Mouse (Mus musculus): Measurements from ENCODE around the gene Gm20388. TPM values are rescaled to one million over a fixed set of nuclear protein-coding genes. Genes with fewer than 3 reads are reported as not detected.
"Not testable (repeated sequence)": the region's sequence is repeated elsewhere in the genome, so short reads cannot be mapped to it uniquely, and the experiment has no call there.

Gene Gm20388
- polyA plus RNA-seq, 1 experiment from 2014 or later: not detected

DNA sequence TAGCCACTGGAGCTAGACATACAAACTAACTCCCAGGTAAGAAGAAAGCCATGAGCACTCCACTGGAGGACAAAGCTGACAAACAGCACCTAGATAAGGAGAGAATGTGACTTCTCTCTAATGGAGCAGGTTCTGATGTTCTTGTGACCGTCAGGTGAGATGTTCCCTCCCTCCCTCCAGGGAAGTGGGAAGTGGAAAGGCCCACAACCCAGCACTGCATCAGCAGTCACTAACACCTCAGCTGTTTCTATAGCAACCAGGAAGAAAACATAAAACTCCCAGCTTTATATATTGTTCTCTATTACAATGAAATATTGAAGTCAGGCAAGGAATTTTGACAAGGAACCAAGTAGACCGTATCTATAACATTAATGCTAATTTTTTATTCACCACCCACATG lies 3109.4 kb downstream of the Gm20388 start:
- Histone ChIP-seq H3K27me3 (ENCODE audit: control insufficient read depth, insufficient read depth, low read depth, low read length) (no peaks in the 10 kb centered on the region), H3K9ac (ENCODE audit: low read length) (no peak overlapping the region), H3K9me3 (ENCODE audit: control insufficient read depth, low read length) (no peaks in the 10 kb centered on the region), H3K27ac (ENCODE audit: low read length) (no peak overlapping the region), H3K36me3 (ENCODE audit: control insufficient read depth, insufficient read depth, low read length) (no peaks in the 10 kb centered on the region), H3K4me3 (ENCODE audit: low read length) (no peak overlapping the region), H3K4me1 (replicated peaks; ENCODE audit: control insufficient read depth, insufficient read depth, low read length) (peaks cover 11% of the 10 kb centered on the region), H3K4me2 (ENCODE audit: low read depth, low read length) (no peak overlapping the region)
- WGBS: 55% methylated on average over 2 of the region's 2 CpGs
- ATAC-seq (ENCODE audit: low read depth): no peak

DNA sequence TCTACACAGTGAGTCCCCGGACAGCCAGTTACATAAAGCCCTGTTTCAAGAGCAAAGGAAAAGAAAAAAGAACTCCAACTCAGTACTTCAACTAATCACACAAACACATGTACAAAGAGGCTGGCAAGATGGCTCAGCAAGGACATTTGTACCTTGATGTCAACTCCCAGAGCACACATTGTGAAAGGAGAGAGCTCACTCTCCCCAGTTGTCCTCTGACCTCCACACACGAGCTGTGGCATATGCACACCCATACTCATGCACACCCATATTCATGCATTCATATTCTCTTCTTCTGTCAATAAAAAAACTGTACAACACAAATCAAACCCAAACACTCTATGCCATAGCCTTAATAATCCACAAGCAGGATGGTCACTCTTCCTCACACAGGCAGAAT lies 3110.2 kb downstream of the Gm20388 start:
- 62% methylated on average over 2 of the region's 2 CpGs for WGBS
- no peak overlapping the region for H3K4me3 ChIP-seq (ENCODE audit: low read length)
- H3K27me3 ChIP-seq (ENCODE audit: control insufficient read depth, insufficient read depth, low read depth, low read length): no peaks in the 10 kb centered on the region
- no peaks in the 10 kb centered on the region for H3K36me3 ChIP-seq (ENCODE audit: control insufficient read depth, insufficient read depth, low read length)
- H3K4me1 ChIP-seq (replicated peaks; ENCODE audit: control insufficient read depth, insufficient read depth, low read length): peaks cover 9% of the 10 kb centered on the region
- no peak overlapping the region for H3K4me2 ChIP-seq (ENCODE audit: low read depth, low read length)
- H3K27ac ChIP-seq (ENCODE audit: low read length): 0 out of 2 replicates have a peak overlapping the region, but pooled peaks have one; percentile 10
- H3K9ac ChIP-seq (ENCODE audit: low read length): no peak overlapping the region
- ATAC-seq (ENCODE audit: low read depth): no peak
- no peaks in the 10 kb centered on the region for H3K9me3 ChIP-seq (ENCODE audit: control insufficient read depth, low read length)

GRCm38 (mm10) chr8:123021259-123021658 lies 3110.6 kb downstream of the Gm20388 start:
- Histone ChIP-seq H3K9me3 (ENCODE audit: control insufficient read depth, low read length) (no peaks in the 10 kb centered on the region), H3K4me1 (replicated peaks; ENCODE audit: control insufficient read depth, insufficient read depth, low read length) (peaks cover 9% of the 10 kb centered on the region), H3K9ac (ENCODE audit: low read length) (no peak overlapping the region), H3K27ac (ENCODE audit: low read length) (0 out of 2 replicates have a peak overlapping the region, but pooled peaks have one; percentile 10), H3K4me2 (ENCODE audit: low read depth, low read length) (no peak overlapping the region), H3K4me3 (ENCODE audit: low read length) (no peak overlapping the region), H3K36me3 (ENCODE audit: control insufficient read depth, insufficient read depth, low read length) (no peaks in the 10 kb centered on the region), H3K27me3 (ENCODE audit: control insufficient read depth, insufficient read depth, low read depth, low read length) (no peaks in the 10 kb centered on the region)
- 91% methylated on average over 1 of the region's 1 CpGs for WGBS
- ATAC-seq (ENCODE audit: low read depth): no peak

DNA sequence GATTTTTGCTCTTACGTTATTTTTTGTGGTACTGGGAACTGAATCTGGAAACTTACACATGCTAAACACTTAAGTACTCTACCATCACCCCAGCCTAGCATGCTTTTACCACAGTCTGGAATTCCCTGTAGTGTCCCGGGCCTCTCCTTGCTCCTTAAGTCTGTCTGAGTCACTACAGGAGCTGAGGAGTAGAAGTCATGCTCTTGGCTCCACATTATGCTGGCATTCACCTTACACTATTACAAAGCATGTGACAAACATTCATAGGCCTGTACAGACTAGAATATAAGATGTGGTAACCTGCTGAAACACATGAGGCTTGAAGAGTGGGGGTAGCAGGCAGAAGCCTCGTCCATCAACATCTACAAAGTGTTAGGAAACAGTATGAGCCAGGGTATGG lies 3112.1 kb downstream of the Gm20388 start:
- Histone ChIP-seq H3K4me2 (ENCODE audit: low read depth, low read length) (no peak overlapping the region), H3K9me3 (ENCODE audit: control insufficient read depth, low read length) (no peaks in the 10 kb centered on the region), H3K27ac (ENCODE audit: low read length) (no peak overlapping the region), H3K36me3 (ENCODE audit: control insufficient read depth, insufficient read depth, low read length) (no peaks in the 10 kb centered on the region), H3K4me1 (replicated peaks; ENCODE audit: control insufficient read depth, insufficient read depth, low read length) (peaks cover 9% of the 10 kb centered on the region), H3K4me3 (ENCODE audit: low read length) (no peak overlapping the region), H3K9ac (ENCODE audit: low read length) (no peak overlapping the region), H3K27me3 (ENCODE audit: control insufficient read depth, insufficient read depth, low read depth, low read length) (no peaks in the 10 kb centered on the region)
- WGBS: 65% methylated on average over 3 of the region's 3 CpGs
- ATAC-seq (ENCODE audit: low read depth): peak; percentile 38; the same call in 1 of the 2 replicates

- no peaks in the 10 kb centered on the region for H3K27me3 ChIP-seq (ENCODE audit: control insufficient read depth, insufficient read depth, low read depth, low read length)
- H3K4me3 ChIP-seq (ENCODE audit: low read length): no peak overlapping the region
- no peak overlapping the region for H3K4me2 ChIP-seq (ENCODE audit: low read depth, low read length)
- no peak for ATAC-seq (ENCODE audit: low read depth)
- WGBS: 93% methylated on average over 2 of the region's 2 CpGs
- peaks cover 9% of the 10 kb centered on the region for H3K4me1 ChIP-seq (replicated peaks; ENCODE audit: control insufficient read depth, insufficient read depth, low read length)
- H3K27ac ChIP-seq (ENCODE audit: low read length): no peak overlapping the region
- H3K36me3 ChIP-seq (ENCODE audit: control insufficient read depth, insufficient read depth, low read length): no peaks in the 10 kb centered on the region
- no peaks in the 10 kb centered on the region for H3K9me3 ChIP-seq (ENCODE audit: control insufficient read depth, low read length)
- no peak overlapping the region for H3K9ac ChIP-seq (ENCODE audit: low read length)
These were observed 3113.6 kb downstream of the Gm20388 start for GRCm38 (mm10) chr8:123024226-123024625.

- H3K4me2 ChIP-seq (ENCODE audit: low read depth, low read length): no peak overlapping the region
- no peaks in the 10 kb centered on the region for H3K27me3 ChIP-seq (ENCODE audit: control insufficient read depth, insufficient read depth, low read depth, low read length)
- H3K36me3 ChIP-seq (ENCODE audit: control insufficient read depth, insufficient read depth, low read length): no peaks in the 10 kb centered on the region
- H3K4me1 ChIP-seq (replicated peaks; ENCODE audit: control insufficient read depth, insufficient read depth, low read length): peaks cover 9% of the 10 kb centered on the region
- no peak for ATAC-seq (ENCODE audit: low read depth)
- no peak overlapping the region for H3K4me3 ChIP-seq (ENCODE audit: low read length)
- 68% methylated on average over 3 of the region's 3 CpGs for WGBS
- H3K27ac ChIP-seq (ENCODE audit: low read length): no peak overlapping the region
- H3K9ac ChIP-seq (ENCODE audit: low read length): no peak overlapping the region
- no peaks in the 10 kb centered on the region for H3K9me3 ChIP-seq (ENCODE audit: control insufficient read depth, low read length)
These were observed 3115.3 kb downstream of the Gm20388 start for GRCm38 (mm10) chr8:123025951-123026351.

DNA sequence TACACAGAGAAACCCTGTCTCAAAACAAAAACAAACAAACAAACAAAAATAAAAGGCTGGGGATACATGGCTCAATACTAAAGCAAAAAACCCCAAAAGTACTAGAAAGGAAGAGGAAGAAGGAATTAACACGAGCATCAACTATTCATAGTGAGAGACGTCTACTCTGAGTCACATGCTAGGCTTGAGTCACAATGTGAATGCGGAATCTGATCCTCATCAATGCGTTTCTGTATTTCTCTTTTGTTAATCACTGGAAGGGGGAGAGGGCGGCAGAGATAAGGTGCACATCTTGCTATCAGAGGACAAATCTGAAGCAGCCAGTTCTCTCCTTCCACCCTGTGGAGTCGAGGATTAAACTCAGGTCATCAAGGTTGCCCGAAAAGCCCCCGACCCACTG lies 3117.1 kb downstream of the Gm20388 start:
- Histone ChIP-seq H3K4me2 (ENCODE audit: low read depth, low read length) (no peak overlapping the region), H3K36me3 (ENCODE audit: control insufficient read depth, insufficient read depth, low read length) (no peaks in the 10 kb centered on the region), H3K9me3 (ENCODE audit: control insufficient read depth, low read length) (no peaks in the 10 kb centered on the region), H3K4me3 (ENCODE audit: low read length) (no peak overlapping the region), H3K9ac (ENCODE audit: low read length) (no peak overlapping the region), H3K27me3 (ENCODE audit: control insufficient read depth, insufficient read depth, low read depth, low read length) (no peaks in the 10 kb centered on the region), H3K4me1 (replicated peaks; ENCODE audit: control insufficient read depth, insufficient read depth, low read length) (peaks cover 3% of the 10 kb centered on the region; the same call in 1 of the 2 replicates), H3K27ac (ENCODE audit: low read length) (no peak overlapping the region)
- no peak for ATAC-seq (ENCODE audit: low read depth)
- WGBS: 90% methylated on average over 8 of the region's 8 CpGs

DNA sequence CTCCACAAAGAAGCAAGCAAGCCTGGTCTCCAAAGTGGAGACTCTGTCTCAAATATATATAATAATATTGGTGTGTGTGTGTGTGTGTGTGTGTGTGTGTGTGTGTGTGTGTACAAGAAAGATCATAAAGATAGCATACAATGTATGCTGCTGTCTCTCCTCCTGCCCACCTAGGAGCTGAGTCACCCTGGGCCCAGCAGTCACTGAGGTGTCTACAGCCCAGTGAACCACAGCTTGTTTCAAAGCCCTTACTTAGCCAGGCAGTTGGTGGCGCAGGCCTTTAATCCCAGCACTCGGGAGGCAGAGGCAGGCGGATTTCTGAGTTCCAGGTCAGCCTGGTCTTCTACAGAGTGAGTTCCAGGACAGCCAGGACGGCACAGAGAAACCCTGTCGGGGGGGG lies 3119.4 kb downstream of the Gm20388 start:
- H3K4me1 ChIP-seq (replicated peaks; ENCODE audit: control insufficient read depth, insufficient read depth, low read length): not testable (repeated sequence)

DNA sequence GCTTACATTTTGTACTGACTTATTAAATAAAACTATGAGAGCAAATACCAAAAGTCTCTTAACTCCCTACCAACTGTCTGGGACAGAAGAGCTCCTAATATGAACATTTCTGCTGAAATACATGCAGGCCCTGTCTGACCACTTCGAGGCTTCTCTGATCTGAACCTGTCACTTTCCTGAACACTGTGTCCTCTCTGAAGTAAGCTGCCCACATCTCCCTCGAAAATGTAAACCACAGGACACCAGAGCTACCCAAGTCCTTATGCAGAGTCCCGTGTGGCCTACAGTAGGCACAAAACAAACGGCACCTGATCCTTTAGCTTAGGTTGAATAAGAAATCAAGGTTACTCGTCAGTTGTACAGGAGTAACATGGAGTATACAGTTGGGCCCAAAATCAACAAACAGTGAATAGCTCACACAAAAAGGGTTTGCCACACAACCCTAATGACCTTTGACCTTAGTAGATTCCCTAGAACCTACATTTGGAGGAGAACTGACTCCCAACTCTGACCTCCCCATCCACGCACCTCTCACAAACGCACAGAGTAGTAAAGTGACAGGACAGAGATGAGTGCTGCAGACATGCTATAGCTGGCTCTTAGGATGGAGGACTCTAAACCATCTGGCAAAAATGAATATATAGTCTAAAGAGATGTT lies 3120.8 kb downstream of the Gm20388 start:
- no peaks in the 10 kb centered on the region for H3K27me3 ChIP-seq (ENCODE audit: control insufficient read depth, insufficient read depth, low read depth, low read length)
- no peak overlapping the region for H3K27ac ChIP-seq (ENCODE audit: low read length)

More for the DNA sequence above, 3119.4 kb downstream of the Gm20388 start:
- H3K9me3 ChIP-seq (ENCODE audit: control insufficient read depth, low read length); H3K27ac ChIP-seq (ENCODE audit: low read length); H3K36me3 ChIP-seq (ENCODE audit: control insufficient read depth, insufficient read depth, low read length); H3K4me3 ChIP-seq (ENCODE audit: low read length); H3K27me3 ChIP-seq (ENCODE audit: control insufficient read depth, insufficient read depth, low read depth, low read length); H3K9ac ChIP-seq (ENCODE audit: low read length); H3K4me2 ChIP-seq (ENCODE audit: low read depth, low read length); ATAC-seq (ENCODE audit: low read depth): not testable (repeated sequence)
- WGBS: 81% methylated on average over 4 of the region's 5 CpGs

More for the DNA sequence above, 3120.8 kb downstream of the Gm20388 start:
- no peak overlapping the region for H3K4me3 ChIP-seq (ENCODE audit: low read length)
- H3K4me2 ChIP-seq (ENCODE audit: low read depth, low read length): no peak overlapping the region
- ATAC-seq (ENCODE audit: low read depth): no peak
- no peaks in the 10 kb centered on the region for H3K9me3 ChIP-seq (ENCODE audit: control insufficient read depth, low read length)
- no peak overlapping the region for H3K9ac ChIP-seq (ENCODE audit: low read length)
- H3K36me3 ChIP-seq (ENCODE audit: control insufficient read depth, insufficient read depth, low read length): no peaks in the 10 kb centered on the region
- WGBS: 66% methylated on average over 7 of the region's 7 CpGs
- H3K4me1 ChIP-seq (replicated peaks; ENCODE audit: control insufficient read depth, insufficient read depth, low read length): peaks cover 9% of the 10 kb centered on the region; the same call in 1 of the 2 replicates
